Mouse (Mus musculus) heart, postnatal 0 days (tissue): ENCODE data around the gene Tmcc1. TPM values are rescaled to one million over a fixed set of nuclear protein-coding genes. Genes with fewer than 3 reads are reported as not detected.
A peak's percentile ranks its signal among the peaks of the same experiment; 100 is the strongest.

Experiments
- ATAC-seq: fragments of 200-750 bp; cut with Nextera tagmentation; 2 replicates; pipeline ENCODE4 v1.8.0; 2017; ENCODE audit warnings: low read depth, moderate number of reproducible peaks, moderate library complexity; ENCODE audit not compliant: insufficient read depth
- DNase-seq: peaks from one replicate; pipeline ENCODE4 v3.0.0-alpha.2; 2016; ENCODE audit warnings: low spot score
- H3K27ac ChIP-seq: fragments of 300-500 bp; sonication (generic); 2 replicates; pipeline ENCODE4 v1.5.1; 2014; ENCODE audit warnings: low read depth, mild to moderate bottlenecking
- H3K27me3 ChIP-seq: fragments of 300-500 bp; sonication (generic); 2 replicates; pipeline ENCODE4 v1.6.1; 2014; ENCODE audit warnings: low read length, mixed read lengths; ENCODE audit not compliant: control insufficient read depth, insufficient read depth
- H3K36me3 ChIP-seq: fragments of 300-500 bp; sonication (generic); replicated peaks from 2 replicates; pipeline ENCODE4 v1.6.1; 2014; ENCODE audit warnings: low read length, mixed read lengths; ENCODE audit not compliant: control insufficient read depth, insufficient read depth
- H3K4me1 ChIP-seq: fragments of 300-500 bp; sonication (generic); 2 replicates; pipeline ENCODE4 v1.6.1; 2014; ENCODE audit warnings: antibody characterized with exemption; ENCODE audit not compliant: control insufficient read depth, insufficient read depth
- H3K4me2 ChIP-seq: fragments of 300-500 bp; sonication (generic); 2 replicates; pipeline ENCODE4 v1.6.1; 2014; ENCODE audit warnings: low read depth, mild to moderate bottlenecking, low read length, moderate library complexity
- H3K4me3 ChIP-seq: fragments of 300-500 bp; sonication (generic); 2 replicates; pipeline ENCODE4 v1.5.1; 2014; ENCODE audit warnings: low read depth, low read length
- H3K9ac ChIP-seq: fragments of 300-500 bp; sonication (generic); replicated peaks from 2 replicates; pipeline ENCODE4 v1.6.1; 2014; ENCODE audit warnings: low read depth, low read length, mixed read lengths
- H3K9me3 ChIP-seq: fragments of 300-500 bp; sonication (generic); replicated peaks from 2 replicates; pipeline ENCODE4 v1.6.1; 2016; ENCODE audit warnings: low read length; ENCODE audit not compliant: control insufficient read depth
- CTCF ChIP-seq: IDR thresholded peaks from 2 replicates; pipeline ENCODE4 v1.5.1; 2016; ENCODE audit warnings: antibody characterized with exemption, control low read depth, low read depth
- EP300 ChIP-seq: IDR thresholded peaks from 2 replicates; pipeline ENCODE4 v1.6.1; 2016; ENCODE audit warnings: antibody characterized with exemption, low read depth
- WGBS: fragments of 180-500 bp; shearing (Covaris S2); extraction: QIAGEN DNeasy Blood & Tissue Kit; methylation state at CpG from one replicate; pipeline ENCODE4 v1.1.7; 2014; 5-methylcytosine and 5-hydroxymethylcytosine counted together
- polyA plus RNA-seq: library from polyadenylated mRNA; unstranded; fragments of >200 nt; fragmentation: Nextera tagmentation; extraction: Ambion mirVana; gene quantifications from 2 replicates; pipeline ENCODE4 v1.2.1, GENCODE M21; 2015
- total RNA-seq: library from RNA; depleted of rRNA; stranded (reverse); fragments of >200 nt; gene quantifications from 2 replicates; pipeline ENCODE4 v1.2.3, GENCODE M21; 2014; ENCODE audit warnings: low replicate concordance

The Tmcc1 gene
- total and polyA plus RNA-seq, 2 experiments from 2014 or later: 6.9 to 21.1 TPM

GRCm38 (mm10) chr6:115999227-115999626 lies 194.1 kb downstream of the Tmcc1 start:
- Histone ChIP-seq H3K4me1 (peaks cover 14% of the 10 kb centered on the region), H3K9ac (no peak overlapping the region), H3K4me2 (no peak overlapping the region), H3K27me3 (peaks cover 6% of the 10 kb centered on the region), H3K9me3 (peaks cover 10% of the 10 kb centered on the region), H3K27ac (peak overlapping the region; percentile 77), H3K4me3 (no peak overlapping the region), H3K36me3 (no peaks in the 10 kb centered on the region)
- ATAC-seq: no peak
- no peak for DNase-seq
- no peak for TF ChIP-seq CTCF
- 82% methylated on average over 2 of the region's 2 CpGs for WGBS

- Histone ChIP-seq H3K4me1 (peaks cover 9% of the 10 kb centered on the region), H3K4me3 (no peak overlapping the region), H3K4me2 (no peak overlapping the region), H3K9ac (no peak overlapping the region), H3K36me3 (no peaks in the 10 kb centered on the region), H3K27me3 (peaks cover 10% of the 10 kb centered on the region), H3K9me3 (peaks cover 11% of the 10 kb centered on the region), H3K27ac (peak overlapping the region; percentile 77)
- TF ChIP-seq CTCF (no peak), EP300 (no peak)
- no peak for ATAC-seq
- 73% methylated on average over 7 of the region's 7 CpGs for WGBS
- no peak for DNase-seq
Measured at GRCm38 (mm10) chr6:115998758-115999157, 194.5 kb downstream of the Tmcc1 start.

GRCm38 (mm10) chr6:115997726-115998311 lies 195.5 kb downstream of the Tmcc1 start:
- 0 out of 2 replicates have a peak, but pooled peaks cover 5% of the 10 kb centered on the region for H3K4me1 ChIP-seq
- ATAC-seq: no peak
- H3K4me3 ChIP-seq: no peak overlapping the region
- TF ChIP-seq CTCF (no peak), EP300 (no peak)
- H3K27ac ChIP-seq: peak overlapping the region; percentile 77
- H3K9me3 ChIP-seq: peaks cover 11% of the 10 kb centered on the region
- H3K9ac ChIP-seq: no peak overlapping the region
- no peak overlapping the region for H3K4me2 ChIP-seq
- WGBS: 31% methylated on average over 3 of the region's 3 CpGs
- peaks cover 20% of the 10 kb centered on the region for H3K27me3 ChIP-seq
- no peaks in the 10 kb centered on the region for H3K36me3 ChIP-seq
- DNase-seq: no peak

GRCm38 (mm10) chr6:115996171-115996851 lies 197.0 kb downstream of the Tmcc1 start:
- H3K36me3 ChIP-seq: no peaks in the 10 kb centered on the region
- peak overlapping the region; percentile 64; the same call in 1 of the 2 replicates for H3K4me2 ChIP-seq
- no peak overlapping the region for H3K9ac ChIP-seq
- H3K27me3 ChIP-seq: peaks cover 26% of the 10 kb centered on the region
- peaks cover 11% of the 10 kb centered on the region for H3K9me3 ChIP-seq
- peak; percentile 58 for DNase-seq
- peak; percentile 35 for TF ChIP-seq CTCF
- TF ChIP-seq EP300: peak; percentile 64
- peak; percentile 34 for ATAC-seq
- peak overlapping the region; percentile 77 for H3K27ac ChIP-seq
- peaks cover 5% of the 10 kb centered on the region; the same call in 1 of the 2 replicates for H3K4me1 ChIP-seq
- no peak overlapping the region for H3K4me3 ChIP-seq
- 47% methylated on average over 6 of the region's 6 CpGs for WGBS

- peak overlapping the region; percentile 64 for H3K4me2 ChIP-seq
- peak overlapping the region; percentile 77 for H3K27ac ChIP-seq
- H3K4me3 ChIP-seq: peak overlapping the region; percentile 65; the same call in 1 of the 2 replicates
- H3K4me1 ChIP-seq: peaks cover 5% of the 10 kb centered on the region; the same call in 1 of the 2 replicates
- peaks cover 26% of the 10 kb centered on the region for H3K27me3 ChIP-seq
- no peak for TF ChIP-seq CTCF
- no peak for TF ChIP-seq EP300
- no peak overlapping the region for H3K9ac ChIP-seq
- WGBS: 45% methylated on average over 4 of the region's 4 CpGs
- no peak for ATAC-seq
- H3K36me3 ChIP-seq: no peaks in the 10 kb centered on the region; the same call in 1 of the 2 replicates
- DNase-seq: no peak
- H3K9me3 ChIP-seq: peaks cover 11% of the 10 kb centered on the region
Measured at GRCm38 (mm10) chr6:115995531-115995941, 197.8 kb downstream of the Tmcc1 start.
